Mouse (Mus musculus): Measurements from ENCODE around the gene Selenof. TPM values are rescaled to one million over a fixed set of nuclear protein-coding genes. Genes with fewer than 3 reads are reported as not detected.
A peak's percentile ranks its signal among the peaks of the same experiment; 100 is the strongest.

The Selenof gene
- polyA plus RNA-seq, 1 experiment from 2014 or later = 552 TPM

- Histone ChIP-seq H3K27me3 (no peaks in the 10 kb centered on the region), H3K4me2 (no peak overlapping the region), H3K36me3 (no peaks in the 10 kb centered on the region), H3K4me1 (replicated peaks) (peaks cover 35% of the 10 kb centered on the region), H3K27ac (no peak overlapping the region), H3K9ac (no peak overlapping the region), H3K9me3 (no peaks in the 10 kb centered on the region), H3K4me3 (no peak overlapping the region)
- WGBS = 91% methylated on average over 5 of the region's 5 CpGs
- no peak for ATAC-seq (ENCODE audit: low FRiP score)
Measured at GRCm38 (mm10) chr3:144550036-144550435, 20.1 kb upstream of the Selenof start.

GRCm38 (mm10) chr3:144550659-144551058 lies 19.4 kb upstream of the Selenof start:
- H3K36me3 ChIP-seq = no peaks in the 10 kb centered on the region
- no peak for ATAC-seq (ENCODE audit: low FRiP score)
- no peak overlapping the region for H3K4me3 ChIP-seq
- H3K27me3 ChIP-seq = no peaks in the 10 kb centered on the region
- no peak overlapping the region for H3K4me2 ChIP-seq
- H3K9ac ChIP-seq = no peak overlapping the region
- 86% methylated on average over 5 of the region's 5 CpGs for WGBS
- H3K27ac ChIP-seq = no peak overlapping the region
- H3K9me3 ChIP-seq = no peaks in the 10 kb centered on the region
- peaks cover 32% of the 10 kb centered on the region for H3K4me1 ChIP-seq (replicated peaks)

- H3K4me2 ChIP-seq = no peak overlapping the region
- 70% methylated on average over 4 of the region's 4 CpGs for WGBS
Measured at GRCm38 (mm10) chr3:144551416-144551815, 18.7 kb upstream of the Selenof start.

GRCm38 (mm10) chr3:144553942-144554341 lies 16.2 kb upstream of the Selenof start:
- no peaks in the 10 kb centered on the region for H3K27me3 ChIP-seq
- 0 out of 2 replicates have a peak overlapping the region, but pooled peaks have one; percentile 2 for H3K9ac ChIP-seq
- H3K4me1 ChIP-seq (replicated peaks) = peaks cover 46% of the 10 kb centered on the region
- no peaks in the 10 kb centered on the region for H3K36me3 ChIP-seq
- no peak overlapping the region for H3K4me2 ChIP-seq
- H3K9me3 ChIP-seq = no peaks in the 10 kb centered on the region
- H3K4me3 ChIP-seq = no peak overlapping the region
- 39% methylated on average over 7 of the region's 7 CpGs for WGBS
- no peak overlapping the region for H3K27ac ChIP-seq
- ATAC-seq (ENCODE audit: low FRiP score) = no peak

More at GRCm38 (mm10) chr3:144551416-144551815, 18.7 kb upstream of the Selenof start:
- H3K36me3 ChIP-seq = no peaks in the 10 kb centered on the region
- no peaks in the 10 kb centered on the region for H3K9me3 ChIP-seq
- no peak overlapping the region; the same call in 1 of the 2 replicates for H3K27ac ChIP-seq
- ATAC-seq (ENCODE audit: low FRiP score) = no peak
- H3K27me3 ChIP-seq = no peaks in the 10 kb centered on the region
- no peak overlapping the region for H3K9ac ChIP-seq
- H3K4me3 ChIP-seq = no peak overlapping the region
- peaks cover 29% of the 10 kb centered on the region for H3K4me1 ChIP-seq (replicated peaks)

- Histone ChIP-seq H3K9me3 (no peaks in the 10 kb centered on the region), H3K36me3 (no peaks in the 10 kb centered on the region), H3K4me3 (no peak overlapping the region), H3K27ac (no peak overlapping the region), H3K4me2 (no peak overlapping the region), H3K27me3 (no peaks in the 10 kb centered on the region), H3K4me1 (replicated peaks) (peaks cover 46% of the 10 kb centered on the region), H3K9ac (0 out of 2 replicates have a peak overlapping the region, but pooled peaks have one; percentile 2)
- 66% methylated on average over 9 of the region's 9 CpGs for WGBS
- ATAC-seq (ENCODE audit: low FRiP score) = no peak
Measured at GRCm38 (mm10) chr3:144554503-144554902, 15.6 kb upstream of the Selenof start.

GRCm38 (mm10) chr3:144555144-144555543 lies 15.0 kb upstream of the Selenof start:
- ATAC-seq (ENCODE audit: low FRiP score) = no peak
- H3K4me2 ChIP-seq = no peak overlapping the region
- no peak overlapping the region for H3K9ac ChIP-seq
- H3K36me3 ChIP-seq = no peaks in the 10 kb centered on the region
- no peak overlapping the region for H3K27ac ChIP-seq
- H3K4me3 ChIP-seq = no peak overlapping the region
- WGBS = 84% methylated on average over 7 of the region's 7 CpGs
- H3K9me3 ChIP-seq = no peaks in the 10 kb centered on the region
- H3K4me1 ChIP-seq (replicated peaks) = peaks cover 46% of the 10 kb centered on the region
- H3K27me3 ChIP-seq = no peaks in the 10 kb centered on the region

GRCm38 (mm10) chr3:144556625-144557324 lies 13.3 kb upstream of the Selenof start:
- Histone ChIP-seq H3K4me2 (peak overlapping the region; percentile 53), H3K27ac (0 out of 2 replicates have a peak overlapping the region, but pooled peaks have one; percentile 0), H3K27me3 (no peaks in the 10 kb centered on the region), H3K4me1 (replicated peaks) (peaks cover 38% of the 10 kb centered on the region), H3K9ac (peak overlapping the region; percentile 57), H3K9me3 (no peaks in the 10 kb centered on the region), H3K36me3 (no peaks in the 10 kb centered on the region), H3K4me3 (peak overlapping the region; percentile 24)
- ATAC-seq (ENCODE audit: low FRiP score) = no peak
- WGBS = 4% methylated on average over 16 of the region's 16 CpGs

GRCm38 (mm10) chr3:144558274-144558673 lies 11.8 kb upstream of the Selenof start:
- Histone ChIP-seq H3K9ac (no peak overlapping the region), H3K4me1 (replicated peaks) (peaks cover 34% of the 10 kb centered on the region), H3K4me2 (no peak overlapping the region), H3K27me3 (no peaks in the 10 kb centered on the region), H3K36me3 (no peaks in the 10 kb centered on the region), H3K27ac (no peak overlapping the region), H3K9me3 (no peaks in the 10 kb centered on the region), H3K4me3 (no peak overlapping the region)
- 52% methylated on average over 5 of the region's 5 CpGs for WGBS
- ATAC-seq (ENCODE audit: low FRiP score) = no peak

- Histone ChIP-seq H3K4me1 (replicated peaks) (peaks cover 18% of the 10 kb centered on the region), H3K4me3 (no peak overlapping the region), H3K4me2 (no peak overlapping the region), H3K9me3 (no peaks in the 10 kb centered on the region), H3K9ac (no peak overlapping the region), H3K27ac (no peak overlapping the region), H3K36me3 (no peaks in the 10 kb centered on the region), H3K27me3 (no peaks in the 10 kb centered on the region)
- 70% methylated on average over 22 of the region's 22 CpGs for WGBS
- ATAC-seq (ENCODE audit: low FRiP score) = no peak
Measured at GRCm38 (mm10) chr3:144561511-144562250, 8.4 kb upstream of the Selenof start.

- WGBS = 93% methylated on average over 7 of the region's 7 CpGs
- ATAC-seq (ENCODE audit: low FRiP score) = no peak
- Histone ChIP-seq H3K4me2 (no peak overlapping the region), H3K27ac (no peak overlapping the region), H3K4me3 (no peak overlapping the region), H3K9ac (no peak overlapping the region), H3K27me3 (no peaks in the 10 kb centered on the region), H3K4me1 (replicated peaks) (peaks cover 19% of the 10 kb centered on the region), H3K9me3 (no peaks in the 10 kb centered on the region), H3K36me3 (no peaks in the 10 kb centered on the region)
Measured at GRCm38 (mm10) chr3:144563916-144564315, 6.2 kb upstream of the Selenof start.

- ATAC-seq (ENCODE audit: low FRiP score) = no peak
- no peaks in the 10 kb centered on the region for H3K9me3 ChIP-seq
- 95% methylated on average over 7 of the region's 7 CpGs for WGBS
Measured at GRCm38 (mm10) chr3:144565212-144565611, 4.9 kb upstream of the Selenof start.

GRCm38 (mm10) chr3:144568861-144569361 lies 1.2 kb upstream of the Selenof start:
- Histone ChIP-seq H3K9me3 (no peaks in the 10 kb centered on the region), H3K4me3 (peak overlapping the region; percentile 78), H3K4me2 (peak overlapping the region; percentile 86), H3K36me3 (peaks cover 5% of the 10 kb centered on the region; the same call in 1 of the 2 replicates), H3K27ac (peak overlapping the region; percentile 96), H3K27me3 (no peaks in the 10 kb centered on the region), H3K4me1 (replicated peaks) (peaks cover 43% of the 10 kb centered on the region), H3K9ac (peak overlapping the region; percentile 93)
- no peak for ATAC-seq (ENCODE audit: low FRiP score)
- WGBS = under 1% methylated on average over 21 of the region's 21 CpGs

More at GRCm38 (mm10) chr3:144565212-144565611, 4.9 kb upstream of the Selenof start:
- peaks cover 20% of the 10 kb centered on the region for H3K4me1 ChIP-seq (replicated peaks)
- H3K9ac ChIP-seq = no peak overlapping the region
- H3K4me3 ChIP-seq = no peak overlapping the region
- no peak overlapping the region for H3K27ac ChIP-seq
- no peaks in the 10 kb centered on the region for H3K27me3 ChIP-seq
- H3K4me2 ChIP-seq = no peak overlapping the region
- no peaks in the 10 kb centered on the region for H3K36me3 ChIP-seq
